Mouse (Mus musculus): Measurements from ENCODE around the gene Grin2b. TPM values are rescaled to one million over a fixed set of nuclear protein-coding genes. Genes with fewer than 3 reads are reported as not detected.

Grin2b gene
- total and polyA plus RNA-seq, 2 experiments, result 0.01 to 0.09 TPM

GRCm38 (mm10) chr6:135756075-135756474, 417.2 kb downstream of the Grin2b start:
- TF ChIP-seq CTCF (IDR thresholded peaks at IDR 0.05; ENCODE audit: low read depth, low read length) (no peak), POLR2A (IDR thresholded peaks at IDR 0.05; ENCODE audit: extremely low read depth, insufficient read depth, low read length) (no peak)
- 72% methylated on average over 1 of the region's 1 CpGs for WGBS
- no peak overlapping the region for H3K4me3 ChIP-seq (ENCODE audit: insufficient read depth, low read depth, low read length)
- H3K27me3 ChIP-seq (ENCODE audit: control insufficient read depth, insufficient read depth, low read length), result no peaks in the 10 kb centered on the region
- no peak for DNase-seq (ENCODE audit: extremely low read depth, low read depth, low spot score)
- H3K36me3 ChIP-seq (ENCODE audit: control insufficient read depth, insufficient read depth, low read length), result no peaks in the 10 kb centered on the region
- no peak overlapping the region for H3K9ac ChIP-seq (ENCODE audit: low read depth, low read length)
- no peaks in the 10 kb centered on the region for H3K4me1 ChIP-seq (ENCODE audit: control insufficient read depth, insufficient read depth, low read length)
- H3K79me2 ChIP-seq (ENCODE audit: control insufficient read depth, insufficient read depth, low read length), result no peaks in the 10 kb centered on the region
- no peak overlapping the region for H3K27ac ChIP-seq (replicated peaks; ENCODE audit: insufficient read depth, low read depth, low read length)

- Histone ChIP-seq H3K4me1 (ENCODE audit: control insufficient read depth, insufficient read depth, low read length) (no peaks in the 10 kb centered on the region), H3K4me3 (ENCODE audit: insufficient read depth, low read depth, low read length) (no peak overlapping the region), H3K9ac (ENCODE audit: low read depth, low read length) (no peak overlapping the region), H3K27me3 (ENCODE audit: control insufficient read depth, insufficient read depth, low read length) (no peaks in the 10 kb centered on the region), H3K36me3 (ENCODE audit: control insufficient read depth, insufficient read depth, low read length) (no peaks in the 10 kb centered on the region), H3K79me2 (ENCODE audit: control insufficient read depth, insufficient read depth, low read length) (no peaks in the 10 kb centered on the region), H3K27ac (replicated peaks; ENCODE audit: insufficient read depth, low read depth, low read length) (no peak overlapping the region)
- 76% methylated on average over 7 of the region's 7 CpGs for WGBS
- TF ChIP-seq POLR2A (IDR thresholded peaks at IDR 0.05; ENCODE audit: extremely low read depth, insufficient read depth, low read length), result no peak
- no peak for TF ChIP-seq CTCF (IDR thresholded peaks at IDR 0.05; ENCODE audit: low read depth, low read length)
- peak; percentile 1 for DNase-seq (ENCODE audit: extremely low read depth, low read depth, low spot score)
Observed at GRCm38 (mm10) chr6:135748412-135749076, 424.8 kb downstream of the Grin2b start.

GRCm38 (mm10) chr6:135745606-135746005, 427.7 kb downstream of the Grin2b start:
- no peak for TF ChIP-seq CTCF (IDR thresholded peaks at IDR 0.05; ENCODE audit: low read depth, low read length)
- no peak for TF ChIP-seq POLR2A (IDR thresholded peaks at IDR 0.05; ENCODE audit: extremely low read depth, insufficient read depth, low read length)
- no peaks in the 10 kb centered on the region for H3K36me3 ChIP-seq (ENCODE audit: control insufficient read depth, insufficient read depth, low read length)
- no peak for DNase-seq (ENCODE audit: extremely low read depth, low read depth, low spot score)
- H3K4me3 ChIP-seq (ENCODE audit: insufficient read depth, low read depth, low read length), result no peak overlapping the region
- H3K79me2 ChIP-seq (ENCODE audit: control insufficient read depth, insufficient read depth, low read length), result no peaks in the 10 kb centered on the region
- WGBS, result 71% methylated on average over 2 of the region's 2 CpGs
- H3K27ac ChIP-seq (replicated peaks; ENCODE audit: insufficient read depth, low read depth, low read length), result no peak overlapping the region
- no peaks in the 10 kb centered on the region for H3K4me1 ChIP-seq (ENCODE audit: control insufficient read depth, insufficient read depth, low read length)
- H3K27me3 ChIP-seq (ENCODE audit: control insufficient read depth, insufficient read depth, low read length), result no peaks in the 10 kb centered on the region
- no peak overlapping the region for H3K9ac ChIP-seq (ENCODE audit: low read depth, low read length)

- no peak for TF ChIP-seq POLR2A (IDR thresholded peaks at IDR 0.05; ENCODE audit: extremely low read depth, insufficient read depth, low read length)
- TF ChIP-seq CTCF (IDR thresholded peaks at IDR 0.05; ENCODE audit: low read depth, low read length), result no peak
- Histone ChIP-seq H3K79me2 (ENCODE audit: control insufficient read depth, insufficient read depth, low read length) (no peaks in the 10 kb centered on the region), H3K9ac (ENCODE audit: low read depth, low read length) (no peak overlapping the region), H3K27ac (replicated peaks; ENCODE audit: insufficient read depth, low read depth, low read length) (no peak overlapping the region), H3K4me3 (ENCODE audit: insufficient read depth, low read depth, low read length) (no peak overlapping the region), H3K36me3 (ENCODE audit: control insufficient read depth, insufficient read depth, low read length) (no peaks in the 10 kb centered on the region), H3K27me3 (ENCODE audit: control insufficient read depth, insufficient read depth, low read length) (no peaks in the 10 kb centered on the region), H3K4me1 (ENCODE audit: control insufficient read depth, insufficient read depth, low read length) (no peaks in the 10 kb centered on the region)
- WGBS, result 95% methylated on average over 4 of the region's 4 CpGs
- no peak for DNase-seq (ENCODE audit: extremely low read depth, low read depth, low spot score)
Observed at GRCm38 (mm10) chr6:135734227-135734732, 439.0 kb downstream of the Grin2b start.

- H3K79me2 ChIP-seq (ENCODE audit: control insufficient read depth, insufficient read depth, low read length), result no peaks in the 10 kb centered on the region
- no peak for DNase-seq (ENCODE audit: extremely low read depth, low read depth, low spot score)
- H3K9ac ChIP-seq (ENCODE audit: low read depth, low read length), result no peak overlapping the region
- no peaks in the 10 kb centered on the region for H3K36me3 ChIP-seq (ENCODE audit: control insufficient read depth, insufficient read depth, low read length)
- no peak overlapping the region for H3K27ac ChIP-seq (replicated peaks; ENCODE audit: insufficient read depth, low read depth, low read length)
- no peak overlapping the region for H3K4me3 ChIP-seq (ENCODE audit: insufficient read depth, low read depth, low read length)
- no peaks in the 10 kb centered on the region for H3K4me1 ChIP-seq (ENCODE audit: control insufficient read depth, insufficient read depth, low read length)
- 88% methylated on average over 5 of the region's 5 CpGs for WGBS
- H3K27me3 ChIP-seq (ENCODE audit: control insufficient read depth, insufficient read depth, low read length), result no peaks in the 10 kb centered on the region
- TF ChIP-seq POLR2A (IDR thresholded peaks at IDR 0.05; ENCODE audit: extremely low read depth, insufficient read depth, low read length), result no peak
Observed at GRCm38 (mm10) chr6:135727106-135727505, 446.2 kb downstream of the Grin2b start.

GRCm38 (mm10) chr6:135721706-135722105, 451.6 kb downstream of the Grin2b start:
- TF ChIP-seq POLR2A (IDR thresholded peaks at IDR 0.05; ENCODE audit: extremely low read depth, insufficient read depth, low read length) (no peak), CTCF (IDR thresholded peaks at IDR 0.05; ENCODE audit: low read depth, low read length) (no peak)
- no peaks in the 10 kb centered on the region for H3K79me2 ChIP-seq (ENCODE audit: control insufficient read depth, insufficient read depth, low read length)
- 85% methylated on average over 2 of the region's 2 CpGs for WGBS

More at GRCm38 (mm10) chr6:135721706-135722105, 451.6 kb downstream of the Grin2b start:
- H3K9ac ChIP-seq (ENCODE audit: low read depth, low read length), result no peak overlapping the region
- no peaks in the 10 kb centered on the region for H3K36me3 ChIP-seq (ENCODE audit: control insufficient read depth, insufficient read depth, low read length)
- H3K4me3 ChIP-seq (ENCODE audit: insufficient read depth, low read depth, low read length), result no peak overlapping the region
- no peak overlapping the region for H3K27ac ChIP-seq (replicated peaks; ENCODE audit: insufficient read depth, low read depth, low read length)
- no peaks in the 10 kb centered on the region for H3K27me3 ChIP-seq (ENCODE audit: control insufficient read depth, insufficient read depth, low read length)
- no peaks in the 10 kb centered on the region for H3K4me1 ChIP-seq (ENCODE audit: control insufficient read depth, insufficient read depth, low read length)
- DNase-seq (ENCODE audit: extremely low read depth, low read depth, low spot score), result no peak
